Mouse (Mus musculus) liver, postnatal 0 days (tissue): ENCODE measurements around the gene Rhoj.

Source experiments
- CTCF ChIP-seq: sonication (generic); IDR thresholded peaks from 2 replicates; pipeline ENCODE4 v1.5.1; 2016; ENCODE audit warnings: antibody characterized with exemption, low read depth
- EP300 ChIP-seq: IDR thresholded peaks from 2 replicates; pipeline ENCODE4 v1.6.1; 2016; ENCODE audit warnings: antibody characterized with exemption, low read depth, mild to moderate bottlenecking

GRCm38 (mm10) chr12:75271726-75272125 lies 36.4 kb upstream of the Rhoj start:
- TF ChIP-seq CTCF (no peak), EP300 (no peak)
